In the genomic region with DNA sequence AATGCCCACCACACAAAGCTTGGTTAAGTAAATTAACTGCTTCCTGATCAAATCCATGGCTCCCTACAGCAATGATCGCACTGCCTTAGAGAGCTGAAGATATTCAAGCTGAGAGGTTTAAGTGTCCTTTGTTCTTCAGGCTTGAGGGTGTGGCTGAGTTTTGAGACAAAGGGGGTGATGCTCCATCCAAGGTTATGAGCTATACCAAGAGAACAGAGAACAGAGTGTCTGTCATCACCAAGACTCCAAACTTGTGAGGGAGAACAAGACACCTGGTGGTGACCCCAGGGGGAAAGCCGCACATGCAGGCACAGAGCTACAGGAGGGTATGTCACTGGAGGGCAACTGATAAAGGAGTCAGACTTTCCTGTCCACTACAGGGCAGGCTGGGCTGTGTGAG, we compare ENCODE assay signal across 18 mouse cellular contexts.
DNase-seq lines count a peak whose midpoint lies in the region; ATAC-seq lines count a peak whose summit lies in the region.
"Had no signal": no experiment of that assay in that cellular context is flagged by ENCODE, and none has a peak within 500 bp of the region (broad histone marks: within the 10 kb centered on the region; RNA-seq: fewer than 3 reads in every experiment).

No protein-coding gene starts in this region.

- H3K36me3 ChIP-seq in heart, embryonic 12.5 days, result no peaks in the 10 kb centered on the region
- no peaks in the 10 kb centered on the region for H3K36me3 ChIP-seq in heart, embryonic 11.5 days (ENCODE audit: control insufficient read depth, insufficient read depth, low read length)
- no peaks in the 10 kb centered on the region for H3K36me3 ChIP-seq in midbrain, embryonic 12.5 days
- H3K36me3 ChIP-seq: embryonic facial prominence, embryonic 15.5 days had no signal

- no peak overlapping the region for H3K4me3 ChIP-seq in heart, embryonic 12.5 days
- H3K4me3 ChIP-seq in heart, embryonic 11.5 days (ENCODE audit: low read depth, low read length), result no peak overlapping the region
- H3K4me3 ChIP-seq in midbrain, embryonic 12.5 days, result no peak overlapping the region
- H3K4me3 ChIP-seq: embryonic facial prominence, embryonic 15.5 days had no signal

- 38% methylated on average over 2 of the region's 2 CpGs for WGBS in heart, embryonic 12.5 days
- WGBS in heart, embryonic 11.5 days (ENCODE audit: insufficient replicate concordance), result 34% methylated on average over 2 of the region's 2 CpGs
- WGBS in midbrain, embryonic 12.5 days, result 38% methylated on average over 2 of the region's 2 CpGs

- no peaks in the 10 kb centered on the region for H3K27me3 ChIP-seq in heart, embryonic 12.5 days (replicated peaks)
- H3K27me3 ChIP-seq in heart, embryonic 11.5 days (ENCODE audit: control insufficient read depth, insufficient read depth, low read length), result no peaks in the 10 kb centered on the region
- H3K27me3 ChIP-seq in midbrain, embryonic 12.5 days, result no peaks in the 10 kb centered on the region
- H3K27me3 ChIP-seq: embryonic facial prominence, embryonic 15.5 days had no signal

- H3K9me3 ChIP-seq in heart, embryonic 12.5 days (replicated peaks), result no peaks in the 10 kb centered on the region
- no peaks in the 10 kb centered on the region for H3K9me3 ChIP-seq in heart, embryonic 11.5 days (replicated peaks; ENCODE audit: control insufficient read depth, low read length)
- H3K9me3 ChIP-seq in midbrain, embryonic 12.5 days, result no peaks in the 10 kb centered on the region
- H3K9me3 ChIP-seq: embryonic facial prominence, embryonic 15.5 days had no signal

- ATAC-seq in heart, embryonic 12.5 days (ENCODE audit: insufficient number of reproducible peaks, low FRiP score), result no peak
- ATAC-seq in heart, embryonic 11.5 days (replicated peaks; ENCODE audit: insufficient number of reproducible peaks, low FRiP score, low TSS enrichment), result no peak
- ATAC-seq in midbrain, embryonic 12.5 days (ENCODE audit: low FRiP score, low read depth), result no peak
- ATAC-seq: hindbrain, postnatal 0 days had no signal

- no peak overlapping the region for H3K9ac ChIP-seq in heart, embryonic 12.5 days
- H3K9ac ChIP-seq in heart, embryonic 11.5 days (ENCODE audit: low read depth, low read length), result no peak overlapping the region
- no peak overlapping the region for H3K9ac ChIP-seq in midbrain, embryonic 12.5 days (replicated peaks)
- H3K9ac ChIP-seq: embryonic facial prominence, embryonic 15.5 days had no signal

- H3K27ac ChIP-seq in heart, embryonic 12.5 days (ENCODE audit: poor library complexity, severe bottlenecking), result peak overlapping the region; percentile 46; the same call in 1 of the 2 replicates
- no peak overlapping the region for H3K27ac ChIP-seq in heart, embryonic 11.5 days (ENCODE audit: low read depth, low read length)
- peak overlapping the region; percentile 94 for H3K27ac ChIP-seq in midbrain, embryonic 12.5 days (replicated peaks)
- H3K27ac ChIP-seq: embryonic facial prominence, embryonic 15.5 days; hindbrain, postnatal 0 days had no signal

- DNase-seq in WW6 (ENCODE audit: low read depth, low spot score), result peak; percentile 13
- peak; percentile 45 for DNase-seq in thymus, postnatal 25 days
- DNase-seq in cerebellum, postnatal 25 days, result no peak
- no peak for DNase-seq in frontal cortex, postnatal 14 days (ENCODE audit: low spot score in 2 of 2)
- DNase-seq: adrenal gland, postnatal 36 days; cerebellum, adult 9-11 months; gastrocnemius, postnatal 10 days; heart, postnatal 14 days; kidney, adult 8-10 months; kidney, postnatal 25 days; lung, adult 18-20 months; lung, postnatal 36 days; right cerebral cortex, adult 18-20 months had no signal

- peaks cover 53% of the 10 kb centered on the region for H3K4me1 ChIP-seq in heart, embryonic 12.5 days (replicated peaks)
- H3K4me1 ChIP-seq in heart, embryonic 11.5 days (ENCODE audit: control insufficient read depth, insufficient read depth, low read length), result peaks cover 34% of the 10 kb centered on the region
- H3K4me1 ChIP-seq in midbrain, embryonic 12.5 days, result peaks cover 81% of the 10 kb centered on the region

- H3K4me2 ChIP-seq in heart, embryonic 12.5 days, result no peak overlapping the region
- H3K4me2 ChIP-seq in heart, embryonic 11.5 days, result no peak overlapping the region
- no peak overlapping the region for H3K4me2 ChIP-seq in midbrain, embryonic 12.5 days (replicated peaks)
- H3K4me2 ChIP-seq: embryonic facial prominence, embryonic 15.5 days had no signal

Comparison
In these comparisons a context has a peak if more than half of its experiments do, and no peak if none do; other contexts are left out.
1. DNase-seq: peak in WW6 (single experiment) and thymus, postnatal 25 days (single experiment); none in cerebellum, postnatal 25 days (0 of 2) and frontal cortex, postnatal 14 days (0 of 2).